Mouse (Mus musculus) 3T3-L1 (cell line): ENCODE data around the gene Bicd1.

Experiments used
- DNase-seq: peaks from one replicate; pipeline ENCODE4 v3.0.0-alpha.2; 2015; ENCODE audit warnings: low read depth, low spot score

Gene Bicd1

GRCm38 (mm10) chr6:149565720-149566498, 157.2 kb downstream of the Bicd1 start:
- DNase-seq: peak; percentile 6

- DNase-seq: no peak
Measured at GRCm38 (mm10) chr6:149567219-149567618, 158.5 kb downstream of the Bicd1 start.

GRCm38 (mm10) chr6:149574288-149574687, 165.6 kb downstream of the Bicd1 start:
- peak; percentile 32 for DNase-seq

GRCm38 (mm10) chr6:149580053-149580452, 171.4 kb downstream of the Bicd1 start:
- no peak for DNase-seq

GRCm38 (mm10) chr6:149585708-149586504, 177.2 kb downstream of the Bicd1 start:
- peak; percentile 27 for DNase-seq
